Mouse (Mus musculus) kidney, embryonic 14.5 days (tissue): ENCODE measurements at regions not wholly inside any gene's neighbourhood (a gene's known extent, or its start where the extent isn't known, plus 50 kb on each side); places are given as distances from the start of the nearest gene placed in this dataset.

Experiments
- ATAC-seq: fragments of 200-750 bp; cut with Nextera tagmentation; 2 replicates; pipeline ENCODE4 v1.8.0; 2017; ENCODE audit warnings: moderate number of reproducible peaks, mild to moderate bottlenecking, moderate TSS enrichment, moderate library complexity; ENCODE audit not compliant: low FRiP score, low TSS enrichment
- H3K27ac ChIP-seq: fragments of 300-500 bp; sonication (generic); 2 replicates; pipeline ENCODE4 v1.5.1; 2014; ENCODE audit warnings: low read depth, mild to moderate bottlenecking, low read length, moderate library complexity, mixed read lengths
- H3K27me3 ChIP-seq: fragments of 300-500 bp; sonication (generic); 2 replicates; pipeline ENCODE4 v1.6.1; 2014; ENCODE audit warnings: mild to moderate bottlenecking, low read length; ENCODE audit not compliant: control insufficient read depth, insufficient read depth
- H3K36me3 ChIP-seq: fragments of 300-500 bp; sonication (generic); 2 replicates; pipeline ENCODE4 v1.6.1; 2014; ENCODE audit warnings: low read length, mixed read lengths; ENCODE audit not compliant: control insufficient read depth, insufficient read depth
- H3K4me1 ChIP-seq: fragments of 300-500 bp; sonication (generic); 2 replicates; pipeline ENCODE4 v1.6.1; 2014; ENCODE audit warnings: low read length, mixed read lengths; ENCODE audit not compliant: control insufficient read depth, insufficient read depth
- H3K4me2 ChIP-seq: fragments of 300-500 bp; sonication (generic); replicated peaks from 2 replicates; pipeline ENCODE4 v1.6.1; 2014; ENCODE audit warnings: low read depth, mild to moderate bottlenecking, low read length
- H3K4me3 ChIP-seq: fragments of 300-500 bp; sonication (generic); 2 replicates; pipeline ENCODE4 v1.5.1; 2014; ENCODE audit warnings: mild to moderate bottlenecking, low read length
- H3K9ac ChIP-seq: fragments of 300-500 bp; sonication (generic); 2 replicates; pipeline ENCODE4 v1.6.1; 2014; ENCODE audit warnings: low read depth, mild to moderate bottlenecking, low read length, moderate library complexity
- H3K9me3 ChIP-seq: fragments of 300-500 bp; sonication (generic); 2 replicates; pipeline ENCODE4 v1.6.1; 2016; ENCODE audit warnings: low read length; ENCODE audit not compliant: control insufficient read depth
- WGBS: fragments of 180-500 bp; shearing (Covaris S2); extraction: QIAGEN DNeasy Blood & Tissue Kit; methylation state at CpG from one replicate; pipeline ENCODE4 v1.1.7; 2014; 5-methylcytosine and 5-hydroxymethylcytosine counted together

DNA sequence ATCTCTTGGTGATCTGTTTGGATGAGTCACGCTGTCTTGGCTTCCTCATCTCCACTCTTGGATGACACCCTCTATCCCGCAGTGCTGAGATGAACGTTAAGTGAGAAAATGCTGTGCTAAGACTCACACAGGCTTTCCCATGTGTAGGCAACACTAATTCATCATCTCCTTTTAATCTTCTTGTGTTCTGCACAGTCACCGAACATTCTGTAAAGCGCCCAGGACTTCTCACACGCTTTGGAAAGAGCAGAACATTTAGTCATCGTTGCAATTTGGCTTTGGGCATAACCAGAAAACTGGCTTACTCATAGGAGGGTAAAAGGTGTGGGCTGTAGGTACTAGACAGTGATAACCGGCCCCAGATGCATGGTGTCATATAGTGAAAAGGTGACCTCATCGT lies 94.9 kb downstream of the Plppr4 start:
- WGBS = 96% methylated on average over 9 of the region's 9 CpGs
- Histone ChIP-seq H3K4me1 (no peaks in the 10 kb centered on the region), H3K9ac (no peak overlapping the region), H3K27ac (no peak overlapping the region), H3K4me3 (no peak overlapping the region), H3K27me3 (no peaks in the 10 kb centered on the region), H3K4me2 (no peak overlapping the region), H3K36me3 (no peaks in the 10 kb centered on the region), H3K9me3 (no peaks in the 10 kb centered on the region)
- ATAC-seq = no peak

DNA sequence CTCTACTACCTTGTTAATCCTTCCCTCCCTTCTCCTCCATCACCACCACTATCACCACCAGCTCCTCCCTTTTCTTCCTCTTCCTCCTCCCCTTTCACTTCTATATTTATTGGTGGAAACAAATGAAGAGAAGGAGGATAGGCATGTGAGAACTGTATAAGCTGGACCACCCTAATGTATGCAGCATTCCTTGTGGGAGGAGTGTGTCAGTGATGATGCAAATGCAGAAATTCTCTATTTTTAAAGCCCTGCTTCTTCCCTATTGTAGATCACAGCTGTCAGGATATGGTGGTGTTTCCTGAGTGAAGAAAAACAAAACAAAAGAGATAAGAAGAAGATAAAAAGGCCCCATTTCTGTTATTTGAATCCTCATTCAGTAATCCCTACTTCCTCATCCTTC lies 112.8 kb downstream of the Plppr4 start:
- no peak overlapping the region for H3K4me2 ChIP-seq
- no peak overlapping the region for H3K27ac ChIP-seq
- H3K4me1 ChIP-seq = no peaks in the 10 kb centered on the region
- no peaks in the 10 kb centered on the region for H3K36me3 ChIP-seq
- no peak overlapping the region for H3K4me3 ChIP-seq
- H3K9ac ChIP-seq = no peak overlapping the region
- H3K9me3 ChIP-seq = no peaks in the 10 kb centered on the region
- ATAC-seq = no peak
- no peaks in the 10 kb centered on the region for H3K27me3 ChIP-seq

DNA sequence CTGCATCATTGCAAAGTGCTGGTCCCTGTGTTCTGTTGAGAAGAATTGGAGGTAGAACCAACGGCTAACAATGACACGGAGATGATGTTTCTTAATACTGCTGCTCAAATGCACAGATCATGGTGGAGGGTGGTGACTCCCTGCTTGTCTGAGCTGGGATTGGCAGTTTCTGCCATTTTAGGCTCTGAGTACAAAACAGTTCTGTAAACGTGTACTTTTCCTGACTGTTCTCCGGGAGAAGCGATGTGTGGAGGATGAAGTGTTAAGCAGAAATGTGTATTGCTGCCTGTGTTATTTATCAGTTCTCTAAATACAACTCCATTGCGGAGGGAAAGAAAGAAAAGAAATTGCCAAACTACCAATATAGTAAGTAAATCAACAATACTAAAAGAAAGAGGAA lies 118.9 kb downstream of the Plppr4 start:
- H3K27ac ChIP-seq = no peak overlapping the region
- no peak overlapping the region for H3K4me2 ChIP-seq
- H3K9ac ChIP-seq = no peak overlapping the region
- H3K9me3 ChIP-seq = peaks cover 3% of the 10 kb centered on the region; the same call in 1 of the 2 replicates
- WGBS = 92% methylated on average over 6 of the region's 6 CpGs
- H3K27me3 ChIP-seq = no peaks in the 10 kb centered on the region
- no peaks in the 10 kb centered on the region for H3K4me1 ChIP-seq
- H3K4me3 ChIP-seq = no peak overlapping the region
- no peaks in the 10 kb centered on the region for H3K36me3 ChIP-seq
- ATAC-seq = no peak

DNA sequence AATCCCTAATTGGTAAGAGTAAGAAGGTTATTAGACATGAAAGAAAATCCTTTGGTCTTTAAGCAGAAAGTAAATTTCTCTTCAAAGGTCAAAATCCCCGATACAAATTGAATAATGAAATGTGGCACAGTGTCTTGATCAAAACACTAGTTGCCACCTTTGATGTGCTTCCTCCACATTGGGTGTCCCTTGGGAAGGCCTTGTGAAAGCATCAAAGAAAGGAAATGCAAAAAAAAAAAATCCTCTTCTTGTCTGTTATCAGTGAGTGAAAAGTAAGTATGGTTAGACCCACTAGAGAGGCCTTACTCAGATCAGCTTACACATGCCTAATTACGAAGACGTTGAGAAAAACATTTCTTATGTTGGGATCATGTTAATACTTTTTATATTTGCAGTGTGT lies 134.1 kb downstream of the Plppr4 start:
- no peaks in the 10 kb centered on the region for H3K4me1 ChIP-seq
- no peak overlapping the region for H3K9ac ChIP-seq
- H3K36me3 ChIP-seq = no peaks in the 10 kb centered on the region
- no peaks in the 10 kb centered on the region for H3K27me3 ChIP-seq
- H3K4me2 ChIP-seq = no peak overlapping the region
- ATAC-seq = no peak
- H3K9me3 ChIP-seq = no peaks in the 10 kb centered on the region
- H3K27ac ChIP-seq = no peak overlapping the region
- 85% methylated on average over 3 of the region's 3 CpGs for WGBS
- H3K4me3 ChIP-seq = no peak overlapping the region

DNA sequence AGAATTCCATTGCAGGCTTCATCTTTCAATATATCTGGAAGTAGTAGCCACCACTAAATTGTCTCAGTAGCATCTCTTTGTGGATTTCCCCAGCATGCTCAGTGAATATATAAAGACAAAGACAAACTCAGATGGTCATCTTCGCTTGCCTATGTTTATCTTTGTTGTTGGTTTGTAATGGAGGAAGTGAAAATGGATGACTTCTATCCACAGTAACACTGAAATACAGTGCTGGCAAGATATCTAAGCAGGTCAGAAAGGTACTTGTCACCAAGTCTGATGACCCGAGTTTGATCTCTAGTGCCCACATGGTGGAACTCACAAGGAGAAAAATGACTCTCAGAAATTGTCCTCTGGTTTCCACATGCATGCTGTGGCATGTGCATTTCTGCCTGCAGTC lies 135.6 kb downstream of the Plppr4 start:
- no peak for ATAC-seq
- WGBS = 76% methylated on average over 2 of the region's 2 CpGs

DNA sequence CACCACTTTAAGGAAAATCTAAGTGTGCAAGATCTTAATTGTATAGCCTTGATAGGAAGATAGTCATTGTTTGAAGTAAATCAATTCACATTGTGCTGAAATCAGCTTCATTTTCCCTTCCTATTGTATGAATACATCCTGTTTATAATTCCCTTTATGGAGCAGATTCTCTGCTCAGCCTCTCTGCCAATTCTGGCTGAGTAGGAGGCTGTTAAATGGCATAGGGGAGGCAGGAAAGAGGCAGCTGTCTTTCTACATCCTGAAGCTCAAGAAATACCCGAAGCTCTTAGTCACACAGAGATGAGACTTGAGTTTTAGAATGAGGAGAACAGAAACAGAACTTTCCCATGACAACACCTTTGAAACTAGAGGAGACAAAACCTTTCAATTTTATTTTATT lies 142.7 kb downstream of the Plppr4 start:
- no peaks in the 10 kb centered on the region for H3K27me3 ChIP-seq
- H3K4me3 ChIP-seq = no peak overlapping the region
- no peaks in the 10 kb centered on the region for H3K9me3 ChIP-seq
- WGBS = 76% methylated on average over 1 of the region's 1 CpGs
- H3K36me3 ChIP-seq = no peaks in the 10 kb centered on the region
- H3K9ac ChIP-seq = no peak overlapping the region
- no peak for ATAC-seq
- no peaks in the 10 kb centered on the region for H3K4me1 ChIP-seq
- no peak overlapping the region for H3K4me2 ChIP-seq
- no peak overlapping the region for H3K27ac ChIP-seq

More for the DNA sequence above, 135.6 kb downstream of the Plppr4 start:
- Histone ChIP-seq H3K27ac (no peak overlapping the region), H3K4me2 (no peak overlapping the region), H3K4me3 (no peak overlapping the region), H3K36me3 (no peaks in the 10 kb centered on the region), H3K4me1 (no peaks in the 10 kb centered on the region), H3K9me3 (no peaks in the 10 kb centered on the region), H3K9ac (no peak overlapping the region), H3K27me3 (no peaks in the 10 kb centered on the region)

DNA sequence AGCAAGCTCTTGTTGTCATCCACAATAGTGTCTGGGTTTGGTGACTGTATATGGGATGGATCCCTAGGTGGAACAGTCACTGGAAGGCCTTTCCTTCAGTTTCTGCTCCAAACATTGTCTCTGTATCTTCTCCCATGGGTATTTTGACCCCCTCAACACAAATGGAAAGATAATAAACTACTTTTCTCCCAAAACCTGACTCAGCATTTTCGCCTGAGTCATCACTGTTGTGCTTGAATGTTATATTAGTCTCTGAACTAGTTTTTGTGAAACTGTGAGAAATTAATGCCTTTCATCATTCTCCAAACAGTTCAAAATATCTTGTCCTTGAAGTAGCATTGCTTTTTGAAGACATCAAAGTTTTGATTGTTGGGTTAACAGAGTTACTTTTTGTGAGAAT lies 168.8 kb downstream of the Plppr4 start:
- Histone ChIP-seq H3K36me3 (no peaks in the 10 kb centered on the region), H3K9ac (no peak overlapping the region), H3K4me2 (no peak overlapping the region), H3K27ac (no peak overlapping the region), H3K9me3 (no peaks in the 10 kb centered on the region), H3K4me3 (no peak overlapping the region), H3K27me3 (no peaks in the 10 kb centered on the region), H3K4me1 (no peaks in the 10 kb centered on the region)
- ATAC-seq = no peak
- WGBS = 92% methylated on average over 1 of the region's 1 CpGs

DNA sequence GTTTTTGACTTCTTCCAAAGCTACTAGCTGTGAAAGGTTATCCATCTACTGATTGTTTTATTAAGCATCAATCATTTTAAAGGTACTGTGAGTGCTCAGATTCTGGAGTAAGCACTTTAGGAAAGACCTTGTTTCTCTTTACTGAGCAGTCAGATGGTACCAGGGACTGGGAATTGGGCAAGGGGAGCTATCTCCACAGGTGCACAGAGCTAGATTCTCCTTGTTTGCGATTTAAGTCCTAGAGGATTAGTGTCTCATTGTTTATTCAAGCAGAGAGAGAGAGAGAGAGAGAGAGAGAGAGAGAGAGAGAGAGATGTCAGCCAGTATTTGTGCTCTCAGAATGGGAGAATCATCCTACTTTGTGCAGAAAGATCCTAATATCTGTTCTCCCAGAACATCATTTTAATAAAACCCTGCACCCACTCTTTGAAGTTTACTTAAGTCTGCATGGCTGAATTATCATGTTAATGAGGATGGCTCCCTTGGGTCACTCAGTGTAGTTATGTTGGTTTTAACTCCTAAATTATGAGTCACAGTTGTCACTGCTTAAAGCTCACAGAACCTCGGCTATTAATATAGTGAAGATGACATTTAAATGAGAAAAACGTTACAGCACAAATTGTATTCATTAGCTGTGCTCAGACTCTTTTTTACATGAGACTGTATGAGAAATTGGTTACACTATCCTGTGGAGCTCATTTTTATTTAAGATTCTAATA lies 171.7 kb downstream of the Plppr4 start:
- Histone ChIP-seq H3K27ac (no peak overlapping the region), H3K9ac (no peak overlapping the region), H3K4me1 (no peaks in the 10 kb centered on the region), H3K4me2 (no peak overlapping the region), H3K27me3 (no peaks in the 10 kb centered on the region), H3K4me3 (no peak overlapping the region), H3K36me3 (no peaks in the 10 kb centered on the region), H3K9me3 (no peaks in the 10 kb centered on the region)
- WGBS = 50% methylated on average over 3 of the region's 3 CpGs
- ATAC-seq = no peak

DNA sequence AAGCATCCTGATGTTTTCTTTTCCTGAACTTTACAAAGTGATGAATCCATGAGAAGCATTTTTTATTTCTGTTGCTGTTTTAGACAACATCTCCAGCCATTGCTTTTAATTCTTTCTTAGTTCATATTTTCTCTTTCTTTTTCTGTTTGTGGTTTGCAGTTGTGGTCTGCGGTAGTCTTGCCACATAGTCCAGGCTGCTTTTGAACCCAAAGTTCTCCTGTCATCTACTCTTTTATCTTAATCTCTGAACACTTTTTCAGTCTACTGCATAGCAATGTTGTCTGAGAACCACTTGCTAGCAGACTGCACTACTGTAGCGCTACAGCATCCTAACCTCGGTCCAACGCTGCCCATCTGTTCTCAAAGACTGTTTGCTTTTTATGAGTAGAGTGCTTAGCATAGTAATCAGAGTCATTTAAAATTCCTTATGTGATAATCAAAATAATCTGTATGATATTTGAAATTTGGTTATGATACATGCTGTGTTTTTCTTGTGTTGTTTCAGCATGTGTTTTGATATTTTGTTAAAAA lies 177.0 kb downstream of the Plppr4 start:
- Histone ChIP-seq H3K4me2 (no peak overlapping the region), H3K27ac (no peak overlapping the region), H3K27me3 (no peaks in the 10 kb centered on the region), H3K4me3 (no peak overlapping the region), H3K9me3 (no peaks in the 10 kb centered on the region), H3K4me1 (no peaks in the 10 kb centered on the region), H3K9ac (no peak overlapping the region), H3K36me3 (no peaks in the 10 kb centered on the region)
- ATAC-seq = no peak
- 94% methylated on average over 4 of the region's 4 CpGs for WGBS
